In the genomic region with DNA sequence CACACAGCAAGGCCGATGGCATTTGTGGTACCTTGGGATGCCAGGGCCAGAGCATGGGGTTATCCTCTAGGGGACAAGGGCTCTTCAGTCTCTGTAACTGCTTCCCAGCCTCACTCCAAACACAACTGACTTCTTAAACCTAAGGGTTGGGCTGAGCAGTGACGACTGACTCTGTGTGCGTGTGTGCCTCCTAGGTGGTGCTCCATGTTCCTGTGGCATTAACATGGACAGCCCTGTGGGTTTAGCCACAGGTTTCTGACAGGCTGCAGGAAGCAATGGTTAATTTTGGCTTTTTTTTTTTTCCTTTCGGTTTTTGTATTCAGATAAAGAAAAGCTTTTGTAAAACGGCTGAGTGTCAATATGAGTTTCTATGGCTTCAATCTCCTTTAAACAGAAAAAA, we compare ENCODE assay signal across 26 mouse cellular contexts.
"Had no signal": no experiment of that assay in that cellular context is flagged by ENCODE, and none has a peak within 500 bp of the region (broad histone marks: within the 10 kb centered on the region; RNA-seq: fewer than 3 reads in every experiment).

No protein-coding gene starts in this region.

- DNase-seq: gastrocnemius, postnatal 14 days; gastrocnemius, postnatal 36 days; heart, adult 11 months; heart, adult 2 months; heart, postnatal 10 days; heart, postnatal 36 days; kidney, adult 18-20 months; kidney, adult 8-10 months; kidney, postnatal 10 days; kidney, postnatal 25 days; kidney, postnatal 4 days; liver had no signal

- H3K4me3 ChIP-seq: heart, adult 2 months; heart, embryonic 10.5 days; heart, embryonic 12.5 days; hindbrain, embryonic 10.5 days; hindbrain, embryonic 12.5 days; intestine, embryonic 15.5 days; layer of hippocampus, adult 2 months; left cerebral cortex, adult 2 months; limb, embryonic 10.5 days; limb, embryonic 12.5 days had no signal

- H3K4me1 ChIP-seq: intestine, embryonic 15.5 days had no signal

- H3K27ac ChIP-seq: heart, adult 2 months; heart, embryonic 10.5 days; hindbrain, embryonic 10.5 days; hindbrain, embryonic 12.5 days; hindbrain, embryonic 14.5 days; intestine, embryonic 15.5 days; layer of hippocampus, adult 2 months; left cerebral cortex, adult 2 months; limb, embryonic 10.5 days; limb, embryonic 12.5 days had no signal

- ATAC-seq: hindbrain, embryonic 16.5 days; inflammation-experienced regulatory T-cells, adult 6 months; intestine, embryonic 15.5 days; intestine, postnatal 0 days had no signal

- H3K27me3 ChIP-seq: heart, embryonic 12.5 days; hindbrain, embryonic 12.5 days; intestine, embryonic 15.5 days; limb, embryonic 12.5 days had no signal

- H3K4me2 ChIP-seq: heart, embryonic 12.5 days; hindbrain, embryonic 12.5 days; hindbrain, embryonic 14.5 days; intestine, embryonic 15.5 days; limb, embryonic 12.5 days; liver, embryonic 11.5 days had no signal

- H3K9ac ChIP-seq: heart, embryonic 12.5 days; hindbrain, embryonic 12.5 days; hindbrain, embryonic 14.5 days; intestine, embryonic 15.5 days; limb, embryonic 12.5 days had no signal

- H3K9me3 ChIP-seq: heart, embryonic 10.5 days; heart, embryonic 12.5 days; hindbrain, embryonic 10.5 days; hindbrain, embryonic 12.5 days; intestine, embryonic 15.5 days; limb, embryonic 10.5 days; limb, embryonic 12.5 days had no signal
